Mouse (Mus musculus) CH12.LX (cell line): Measurements from ENCODE around the gene Zglp1. TPM values are rescaled to one million over a fixed set of nuclear protein-coding genes. Genes with fewer than 3 reads are reported as not detected.

ENCODE experiments used
- DNase-seq: peaks from one replicate; pipeline ENCODE4 v3.0.0-alpha.2; 2013; ENCODE audit errors: extremely low read depth
- H3K27ac ChIP-seq: 2 replicates; pipeline ENCODE4 v1.5.1; 2012; ENCODE audit warnings: low read depth, mild to moderate bottlenecking, control low read depth, moderate library complexity; ENCODE audit not compliant: insufficient read depth
- H3K27me3 ChIP-seq: replicated peaks from 2 replicates; pipeline ENCODE3; 2012; ENCODE audit warnings: inconsistent platforms
- H3K36me3 ChIP-seq, 2 experiments: replicated peaks in 1 of 2; 2 replicates each; pipeline versions ENCODE3 to v1.6.1; 2012; ENCODE audit warnings: inconsistent platforms in 1 of 2, low read length in 1 of 2, mild to moderate bottlenecking in 1 of 2, mixed read lengths in 1 of 2, moderate library complexity in 1 of 2; ENCODE audit not compliant: control insufficient read depth in 1 of 2, insufficient read depth in 1 of 2
- H3K4me1 ChIP-seq, 2 experiments: 2 replicates each; pipeline ENCODE4 v1.6.1; 2012; ENCODE audit warnings: inconsistent platforms in 1 of 2, moderate library complexity in 1 of 2; ENCODE audit not compliant: insufficient read depth in 2 of 2, control insufficient read depth in 1 of 2
- H3K4me2 ChIP-seq: 2 replicates; pipeline ENCODE4 v1.6.1; 2012; ENCODE audit warnings: low read depth, mild to moderate bottlenecking, control low read depth; ENCODE audit not compliant: poor library complexity, insufficient read depth, severe bottlenecking
- H3K4me3 ChIP-seq, 3 experiments: fragments of 150-350 bp in 1 of 3; sonication (generic) in 1 of 3; replicated peaks in 1 of 3; 2 replicates each; pipeline versions ENCODE3 to v1.5.1; 2011 to 2012; ENCODE audit warnings: low read depth in 2 of 3, low read length in 2 of 3, mild to moderate bottlenecking in 2 of 3, moderate library complexity in 2 of 3, control low read depth in 1 of 3, improper control_type of control experiment in 1 of 3, inconsistent platforms in 1 of 3, mixed read lengths in 1 of 3; ENCODE audit not compliant: poor library complexity in 1 of 3
- H3K79me2 ChIP-seq: replicated peaks from 2 replicates; pipeline ENCODE4 v1.6.1; 2012; ENCODE audit warnings: mild to moderate bottlenecking, moderate library complexity; ENCODE audit not compliant: control insufficient read depth, poor library complexity, insufficient read depth, severe bottlenecking; ENCODE audit errors: extremely low read depth
- H3K9ac ChIP-seq: 2 replicates; pipeline ENCODE4 v1.6.1; 2012; ENCODE audit warnings: low read depth, mild to moderate bottlenecking, control low read depth, moderate library complexity; ENCODE audit not compliant: insufficient read depth
- H3K9me3 ChIP-seq: replicated peaks from 2 replicates; pipeline ENCODE3; 2012; ENCODE audit warnings: low read length, inconsistent platforms, mixed read lengths
- BHLHE40 ChIP-seq: IDR thresholded peaks from 2 replicates; pipeline ENCODE4 v1.6.1; 2011; ENCODE audit warnings: mild to moderate bottlenecking, low read depth, low read length, improper control_type of control experiment
- CHD1 ChIP-seq: IDR thresholded peaks from 2 replicates; pipeline ENCODE4 v1.6.1; 2012; ENCODE audit warnings: low read depth, low read length, improper control_type of control experiment, inconsistent platforms
- ELF1 ChIP-seq: IDR thresholded peaks from 2 replicates; pipeline ENCODE4 v1.6.1; 2014; ENCODE audit warnings: low read depth, mild to moderate bottlenecking, inconsistent platforms, low read length, improper control_type of control experiment
- ETS1 ChIP-seq: conservative IDR thresholded peaks from 2 replicates; pipeline ENCODE4 v1.6.1; 2012; ENCODE audit warnings: low read depth, mild to moderate bottlenecking, inconsistent platforms, low read length, improper control_type of control experiment, moderate library complexity
- GABPA ChIP-seq: IDR thresholded peaks from 2 replicates; pipeline ENCODE4 v1.6.1; 2012; ENCODE audit warnings: low read depth, low read length, improper control_type of control experiment, inconsistent platforms; ENCODE audit not compliant: insufficient replicate concordance
- IRF4 ChIP-seq: IDR thresholded peaks from 2 replicates; pipeline ENCODE4 v1.6.1; 2014; ENCODE audit warnings: low read depth, mild to moderate bottlenecking, inconsistent platforms, low read length, improper control_type of control experiment
- MAFK ChIP-seq: IDR thresholded peaks from 2 replicates; pipeline ENCODE4 v1.6.1; 2011; ENCODE audit warnings: low read length, improper control_type of control experiment; ENCODE audit not compliant: insufficient replicate concordance
- NELFE ChIP-seq: IDR thresholded peaks from 2 replicates; pipeline ENCODE4 v1.6.1; 2011; ENCODE audit warnings: low read depth, low read length, improper control_type of control experiment
- NRF1 ChIP-seq: IDR thresholded peaks from 2 replicates; pipeline ENCODE4 v1.6.1; 2014; ENCODE audit warnings: low read depth, mild to moderate bottlenecking, inconsistent platforms, low read length, improper control_type of control experiment, moderate library complexity
- POLR2A ChIP-seq: IDR thresholded peaks from 2 replicates; pipeline ENCODE4 v1.6.1; 2011; ENCODE audit warnings: low read depth, mild to moderate bottlenecking, improper control_type of control experiment, low read length
- SIN3A ChIP-seq: IDR thresholded peaks from 2 replicates; pipeline ENCODE4 v1.6.1; 2012; ENCODE audit warnings: low read length, improper control_type of control experiment, inconsistent platforms
- SMC3 ChIP-seq: IDR thresholded peaks from 2 replicates; pipeline ENCODE4 v1.6.1; 2011; ENCODE audit warnings: low read depth, low read length, improper control_type of control experiment
- USF1 ChIP-seq: IDR thresholded peaks from 2 replicates; pipeline ENCODE4 v1.6.1; 2014; ENCODE audit warnings: low read depth, mild to moderate bottlenecking, inconsistent platforms, low read length, improper control_type of control experiment
- ZMIZ1 ChIP-seq: IDR thresholded peaks from 2 replicates; pipeline ENCODE4 v1.6.1; 2012; ENCODE audit warnings: low read depth, mild to moderate bottlenecking, inconsistent platforms, low read length, improper control_type of control experiment
- dilution Hi-C: fragments of 300-500 bp; cut with MboI; formaldehyde crosslinking; loops from 2 replicates; pipeline ENCODE4 v1.14.3; 2020; ENCODE audit warnings: low sequenced_read_pairs; ENCODE audit not compliant: extremely low pct_unique_long_range_greater_than_20kb, extremely low pct_ligation_motif_present
- in situ Hi-C: fragments of 300-500 bp; cut with MboI; formaldehyde crosslinking; loops from 3 replicates; pipeline ENCODE4 v1.14.3; 2019; ENCODE audit warnings: low sequenced_read_pairs, low pct_ligation_motif_present, low pct_unique_long_range_greater_than_20kb, mixed read lengths
- polyA plus RNA-seq: library from polyadenylated mRNA; unstranded; fragments of >175 nt; gene quantifications from 2 replicates; pipeline ENCODE4 v1.2.1, GENCODE M21; 2012; ENCODE audit warnings: low read depth; ENCODE audit not compliant: insufficient read length
- total RNA-seq, 2 experiments: library from RNA; depleted of rRNA; stranded (reverse); fragments of 300-350 nt in 1 of 2; fragments of >200 nt in 1 of 2; gene quantifications; 2 replicates each; pipeline ENCODE4 v1.2.3; 2012 to 2014

Gene Zglp1
- total and polyA plus RNA-seq, 3 experiments = 0.87 to 1.3 TPM; not detected in 1

- H3K9me3 ChIP-seq = no peaks in the 10 kb centered on the region
- H3K27ac ChIP-seq = no peak overlapping the region
- no peak overlapping the region for H3K4me3 ChIP-seq
- no peak overlapping the region for H3K9ac ChIP-seq
- in situ Hi-C loops (no loop called here), dilution Hi-C loops (no loop called here)
- H3K4me2 ChIP-seq = no peak overlapping the region
- no peaks in the 10 kb centered on the region for H3K27me3 ChIP-seq
- TF ChIP-seq ETS1 = no peak
- no peak for TF ChIP-seq GABPA
- TF ChIP-seq ELF1 = no peak
- TF ChIP-seq SIN3A = no peak
- no peak for TF ChIP-seq USF1
- no peak for TF ChIP-seq NELFE
- TF ChIP-seq MAFK = no peak
- no peak for TF ChIP-seq CHD1
- no peak for TF ChIP-seq IRF4
- DNase-seq = no peak
- H3K79me2 ChIP-seq = peaks cover 34% of the 10 kb centered on the region
- peaks cover 0 to 13% of the 10 kb centered on the region in 2 experiments; a peak in 1 of 4 replicates for H3K4me1 ChIP-seq
- H3K36me3 ChIP-seq = peaks cover 82 to 96% of the 10 kb centered on the region in 2 experiments
Observed at GRCm38 (mm10) chr9:21081127-21081526, 14.2 kb upstream of the Zglp1 start.

- no peaks in the 10 kb centered on the region for H3K9me3 ChIP-seq
- H3K4me3 ChIP-seq = no peak overlapping the region
- TF ChIP-seq SMC3 (no peak), ZMIZ1 (peak; percentile 51; the same call in 1 of the 2 replicates)
- in situ Hi-C loops (no loop called here), dilution Hi-C loops (no loop called here)
- H3K9ac ChIP-seq = no peak overlapping the region
- no peaks in the 10 kb centered on the region for H3K27me3 ChIP-seq
- H3K79me2 ChIP-seq = peaks cover 24% of the 10 kb centered on the region
- H3K4me2 ChIP-seq = no peak overlapping the region
- peaks cover 69 to 78% of the 10 kb centered on the region in 2 experiments for H3K36me3 ChIP-seq
- no peak for DNase-seq
- no peak overlapping the region for H3K27ac ChIP-seq
- H3K4me1 ChIP-seq = peaks cover 8 to 24% of the 10 kb centered on the region in 2 experiments
Observed at GRCm38 (mm10) chr9:21075625-21076024, 8.7 kb upstream of the Zglp1 start.

GRCm38 (mm10) chr9:21074173-21074572 lies 7.3 kb upstream of the Zglp1 start:
- DNase-seq = no peak
- peaks cover 35% of the 10 kb centered on the region for H3K79me2 ChIP-seq
- no peaks in the 10 kb centered on the region for H3K27me3 ChIP-seq
- TF ChIP-seq POLR2A = no peak
- TF ChIP-seq NRF1 = no peak
- no peak for TF ChIP-seq BHLHE40
- no peak for TF ChIP-seq ETS1
- no peak overlapping the region for H3K27ac ChIP-seq
- peaks cover 61 to 75% of the 10 kb centered on the region in 2 experiments for H3K36me3 ChIP-seq
- peak overlapping the region in 1 of 3 experiments; percentile 98 for H3K4me3 ChIP-seq
- peak overlapping the region; percentile 92 for H3K4me2 ChIP-seq
- dilution Hi-C loops = no loop called here
- H3K4me1 ChIP-seq = peaks cover 8 to 29% of the 10 kb centered on the region in 2 experiments
- in situ Hi-C loops = loop anchor here (5.0 kb wide), 1 partner anchor 47 kb away; the partner anchor contains the start of gene Icam4
- peak overlapping the region; percentile 74 for H3K9ac ChIP-seq
- H3K9me3 ChIP-seq = no peaks in the 10 kb centered on the region
